Mouse (Mus musculus) small intestine, adult 2 months (tissue): ENCODE results near the gene Hdac9.

Experiments
- CTCF ChIP-seq: fragments of 200-500 bp; IDR thresholded peaks from 2 replicates; pipeline ENCODE4 v1.5.1; 2012; ENCODE audit warnings: low read depth, mild to moderate bottlenecking, control low read depth, inconsistent platforms, low read length, moderate library complexity, mixed read lengths; ENCODE audit not compliant: insufficient replicate concordance, insufficient read length; ENCODE audit errors: extremely low read depth
- POLR2A ChIP-seq: fragments of 200-500 bp; IDR thresholded peaks from 2 replicates; pipeline ENCODE4 v1.6.1; 2012; ENCODE audit warnings: low read depth, mild to moderate bottlenecking, control low read depth, inconsistent platforms, low read length, moderate library complexity

DNA sequence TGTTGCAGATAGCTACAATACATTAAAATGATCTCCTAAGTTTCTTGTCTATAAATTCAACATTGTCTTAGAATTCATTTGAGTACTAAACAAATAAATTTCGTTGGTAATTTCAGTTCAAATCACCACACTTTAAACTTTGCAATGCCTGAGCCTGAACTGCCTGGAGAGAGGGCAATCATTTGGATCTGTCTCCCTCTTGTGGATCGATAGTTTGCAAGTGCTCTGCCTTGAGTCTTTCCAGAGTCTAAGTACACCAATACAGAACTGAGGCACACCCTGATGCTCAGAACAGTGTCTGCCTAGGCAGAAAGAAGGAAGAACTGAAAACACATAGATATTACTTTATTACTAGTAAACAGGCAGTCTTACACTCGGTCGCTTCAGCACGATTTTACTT, 484.4 kb downstream of the Hdac9 start:
- TF ChIP-seq CTCF = no peak
- no peak for TF ChIP-seq POLR2A
